Mouse (Mus musculus): Measurements from ENCODE around the gene Trmu.

- TF ChIP-seq POLR2A (IDR thresholded peaks at IDR 0.05; ENCODE audit: borderline replicate concordance, extremely low read depth, insufficient read depth, insufficient read length, poor library complexity, severe bottlenecking) (no peak), CTCF (IDR thresholded peaks at IDR 0.05; ENCODE audit: borderline replicate concordance, extremely low read depth, insufficient read depth, insufficient read length) (no peak)
These were observed 12.9 kb downstream of the Trmu start for GRCm38 (mm10) chr15:85891971-85892370.

Data from brain, embryonic 14.5 days (tissue).